In the genomic region with DNA sequence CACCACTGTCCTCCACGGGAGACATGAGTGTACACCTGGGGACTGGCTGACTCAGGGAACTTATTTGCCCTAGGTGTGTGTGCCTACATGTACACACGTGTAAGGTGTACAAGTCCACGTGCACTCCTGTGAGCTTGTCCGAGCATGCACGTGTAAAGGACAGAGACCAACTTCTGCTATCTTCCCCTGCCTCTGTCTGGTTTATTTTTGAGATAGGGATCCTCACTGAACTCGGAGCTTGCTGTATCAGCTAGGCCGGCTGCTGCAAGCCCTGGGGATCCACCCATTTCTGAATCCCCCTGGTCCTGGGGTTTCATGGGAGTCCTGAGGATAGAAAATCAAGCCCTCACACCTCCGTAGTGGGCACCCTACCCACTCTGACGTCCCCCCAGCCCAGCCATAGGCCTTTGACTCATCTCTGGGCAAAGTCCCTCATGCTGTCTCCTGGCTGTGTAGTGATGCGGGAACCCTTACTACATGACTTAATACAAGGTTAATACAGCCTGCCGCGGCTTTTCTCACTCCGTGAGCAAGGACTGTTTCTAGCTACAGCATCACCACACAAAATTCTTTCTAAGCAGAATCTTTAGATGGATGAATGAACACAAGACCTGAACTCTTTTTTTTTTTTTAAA, we compare ENCODE assay signal across 22 mouse cellular contexts. TPM values are rescaled to one million over a fixed set of nuclear protein-coding genes. Genes with fewer than 3 reads are reported as not detected.
A peak's percentile ranks its signal among the peaks of the same experiment; 100 is the strongest.
DNase-seq lines count a peak whose midpoint lies in the region; ATAC-seq and TF ChIP-seq lines count a peak whose summit lies in the region.
"Had no signal": no experiment of that assay in that cellular context is flagged by ENCODE, and none has a peak within 500 bp of the region (broad histone marks: within the 10 kb centered on the region; RNA-seq: fewer than 3 reads in every experiment).

No protein-coding gene starts in this region.

- no peaks in the 10 kb centered on the region for H3K4me1 ChIP-seq in kidney, postnatal 0 days (replicated peaks; ENCODE audit: insufficient read depth, low read length)
- peaks cover 2% of the 10 kb centered on the region; the same call in 1 of the 2 replicates for H3K4me1 ChIP-seq in liver, embryonic 11.5 days (replicated peaks; ENCODE audit: control insufficient read depth, insufficient read depth, low read length)
- peaks cover 4 to 10% of the 10 kb centered on the region in 2 experiments; a peak in 3 of 4 replicates for H3K4me1 ChIP-seq in liver, embryonic 14.5 days (replicated peaks; ENCODE audit: control insufficient read depth in 2 of 2, insufficient read depth in 2 of 2, low read length in 1 of 2)
- no peaks in the 10 kb centered on the region for H3K4me1 ChIP-seq in stomach, embryonic 14.5 days (ENCODE audit: control insufficient read depth, insufficient read depth, low read length)
- H3K4me1 ChIP-seq: forebrain, embryonic 15.5 days; hindbrain, embryonic 12.5 days had no signal

- H3K9ac ChIP-seq in kidney, postnatal 0 days (ENCODE audit: low read depth, low read length), result no peak overlapping the region
- H3K9ac ChIP-seq in liver, embryonic 11.5 days (ENCODE audit: low read depth, low read length), result no peak overlapping the region
- H3K9ac ChIP-seq in liver, embryonic 14.5 days (replicated peaks), result no peak overlapping the region
- no peak overlapping the region for H3K9ac ChIP-seq in stomach, embryonic 14.5 days (replicated peaks; ENCODE audit: low read depth, low read length)
- H3K9ac ChIP-seq: forebrain, embryonic 15.5 days; hindbrain, embryonic 12.5 days had no signal

- H3K4me3 ChIP-seq in kidney, postnatal 0 days (replicated peaks; ENCODE audit: low read depth, low read length), result no peak overlapping the region
- no peak overlapping the region for H3K4me3 ChIP-seq in liver, embryonic 11.5 days (ENCODE audit: low read depth, low read length)
- H3K4me3 ChIP-seq in liver, embryonic 14.5 days (ENCODE audit: insufficient read depth in 1 of 2, low read depth in 2 of 2, low read length in 2 of 2), result no peak overlapping the region
- no peak overlapping the region for H3K4me3 ChIP-seq in stomach, embryonic 14.5 days (ENCODE audit: low read depth, low read length)
- H3K4me3 ChIP-seq: forebrain, embryonic 15.5 days; heart, embryonic 10.5 days; hindbrain, embryonic 12.5 days had no signal

- no peaks in the 10 kb centered on the region for H3K9me3 ChIP-seq in kidney, postnatal 0 days (replicated peaks; ENCODE audit: low read length)
- no peaks in the 10 kb centered on the region for H3K9me3 ChIP-seq in liver, embryonic 11.5 days (ENCODE audit: control insufficient read depth, low read length)
- no peaks in the 10 kb centered on the region for H3K9me3 ChIP-seq in liver, embryonic 14.5 days (ENCODE audit: control insufficient read depth, low read length)
- H3K9me3 ChIP-seq in stomach, embryonic 14.5 days (ENCODE audit: control insufficient read depth, low read depth, low read length), result no peaks in the 10 kb centered on the region
- H3K9me3 ChIP-seq: forebrain, embryonic 15.5 days; heart, embryonic 10.5 days; hindbrain, embryonic 12.5 days had no signal

- no peak for TF ChIP-seq CTCF in kidney, postnatal 0 days (IDR thresholded peaks at IDR 0.05; ENCODE audit: low read depth)
- TF ChIP-seq CTCF in liver, embryonic 14.5 days (IDR thresholded peaks at IDR 0.05; ENCODE audit: low read depth), result no peak

- peak; percentile 81; the same call in 1 of the 2 replicates for ATAC-seq in kidney, postnatal 0 days (replicated peaks; ENCODE audit: low FRiP score, low read depth)
- peak; percentile 84 for ATAC-seq in liver, embryonic 11.5 days (replicated peaks; ENCODE audit: low FRiP score)
- peak; percentile 80 for ATAC-seq in liver, embryonic 14.5 days (ENCODE audit: insufficient read depth)
- 0 out of 2 replicates have a peak, but pooled peaks have one; percentile 28 for ATAC-seq in stomach, embryonic 14.5 days (ENCODE audit: insufficient number of reproducible peaks, insufficient read depth, low FRiP score, low read depth)
- ATAC-seq: forebrain, embryonic 15.5 days had no signal

- DNase-seq in kidney, postnatal 0 days (ENCODE audit: low spot score), result no peak
- no peak for DNase-seq in kidney, postnatal 25 days
- DNase-seq in liver, embryonic 11.5 days (ENCODE audit: low spot score), result no peak
- peak in 1 of 3 experiments; percentile 24 for DNase-seq in liver, embryonic 14.5 days (ENCODE audit: low read depth in 3 of 3, low spot score in 3 of 3)
- no peak for DNase-seq in frontal cortex, postnatal 14 days (ENCODE audit: low spot score in 2 of 2)
- DNase-seq in cerebellum, adult 18-20 months, result no peak
- DNase-seq: adrenal gland, adult 2 months; adrenal gland, postnatal 25 days; cerebellum, adult 2 months; cerebellum, postnatal 10 days; gastrocnemius, postnatal 10 days; heart, adult 18-20 months; heart, postnatal 10 days; heart, postnatal 4 days had no signal

- H3K27ac ChIP-seq in kidney, postnatal 0 days, result peak overlapping the region; percentile 25
- peak overlapping the region; percentile 45; the same call in 1 of the 2 replicates for H3K27ac ChIP-seq in liver, embryonic 11.5 days (ENCODE audit: low read depth, low read length)
- H3K27ac ChIP-seq in liver, embryonic 14.5 days, result no peak overlapping the region
- no peak overlapping the region for H3K27ac ChIP-seq in stomach, embryonic 14.5 days (ENCODE audit: low read length)
- H3K27ac ChIP-seq: forebrain, embryonic 15.5 days; heart, embryonic 10.5 days; hindbrain, embryonic 12.5 days had no signal

- no peak overlapping the region for H3K4me2 ChIP-seq in kidney, postnatal 0 days (ENCODE audit: low read length)
- H3K4me2 ChIP-seq in liver, embryonic 11.5 days, result peak overlapping the region; percentile 23
- no peak overlapping the region for H3K4me2 ChIP-seq in liver, embryonic 14.5 days (ENCODE audit: low read depth)
- no peak overlapping the region for H3K4me2 ChIP-seq in stomach, embryonic 14.5 days (replicated peaks; ENCODE audit: low read depth, low read length)
- H3K4me2 ChIP-seq: forebrain, embryonic 15.5 days; hindbrain, embryonic 12.5 days had no signal

- no peak for TF ChIP-seq EP300 in liver, embryonic 14.5 days (IDR thresholded peaks at IDR 0.05; ENCODE audit: low read depth)

- H3K27me3 ChIP-seq in kidney, postnatal 0 days (ENCODE audit: insufficient read depth, low read length), result no peaks in the 10 kb centered on the region
- no peaks in the 10 kb centered on the region for H3K27me3 ChIP-seq in liver, embryonic 11.5 days (replicated peaks; ENCODE audit: control insufficient read depth, insufficient read depth, low read length)
- no peaks in the 10 kb centered on the region for H3K27me3 ChIP-seq in liver, embryonic 14.5 days (ENCODE audit: control insufficient read depth, insufficient read depth, low read length)
- no peaks in the 10 kb centered on the region for H3K27me3 ChIP-seq in stomach, embryonic 14.5 days (ENCODE audit: control insufficient read depth, insufficient read depth, low read length)
- H3K27me3 ChIP-seq: CH12.LX; forebrain, embryonic 15.5 days; hindbrain, embryonic 12.5 days had no signal

- WGBS in kidney, postnatal 0 days, result 80% methylated on average over 13 of the region's 13 CpGs
- 64% methylated on average over 13 of the region's 13 CpGs for WGBS in liver, embryonic 11.5 days
- 56% methylated on average over 13 of the region's 13 CpGs for WGBS in liver, embryonic 14.5 days (ENCODE audit: insufficient replicate concordance)
- whole genome bisulfite sequencing in stomach, embryonic 14.5 days, result 87% methylated on average over 13 of the region's 13 CpGs

- H3K36me3 ChIP-seq in kidney, postnatal 0 days (ENCODE audit: insufficient read depth, low read length), result no peaks in the 10 kb centered on the region
- H3K36me3 ChIP-seq in liver, embryonic 11.5 days (ENCODE audit: control insufficient read depth, insufficient read depth, low read length), result no peaks in the 10 kb centered on the region; the same call in 1 of the 2 replicates
- no peaks in the 10 kb centered on the region for H3K36me3 ChIP-seq in liver, embryonic 14.5 days (replicated peaks; ENCODE audit: control insufficient read depth, insufficient read depth, low read depth)
- H3K36me3 ChIP-seq in stomach, embryonic 14.5 days (ENCODE audit: control insufficient read depth, insufficient read depth, low read length), result no peaks in the 10 kb centered on the region
- H3K36me3 ChIP-seq: forebrain, embryonic 15.5 days; hindbrain, embryonic 12.5 days had no signal

RNA-seq across cellular contexts. Expression of a gene that starts 48.3 kb away (rescaled TPM):
- 7.0 and 9.7 TPM in 2 replicates for polyA plus RNA-seq in kidney, postnatal 0 days (2015; fragmentation: Nextera tagmentation; extraction: Ambion mirVana)
- polyA plus RNA-seq in liver, embryonic 11.5 days (2014; fragmentation: Nextera tagmentation; extraction: Ambion mirVana), result 5.3 and 5.7 TPM in 2 replicates
- 1.2 TPM in 2 replicates for polyA plus RNA-seq in liver, embryonic 14.5 days (2012; rRNA removed)
- 0.36 and 0.62 TPM in 2 replicates for polyA plus RNA-seq in liver, embryonic 14.5 days (2014; fragmentation: Nextera tagmentation; extraction: Ambion mirVana)
- polyA plus RNA-seq in stomach, embryonic 14.5 days (2014; fragmentation: Nextera tagmentation; extraction: Ambion mirVana), result 2.4 and 4.4 TPM in 2 replicates

RNA-seq across cellular contexts. Expression of a gene that starts 48.4 kb away (rescaled TPM):
- polyA plus RNA-seq in kidney, postnatal 0 days (2015; fragmentation: Nextera tagmentation; extraction: Ambion mirVana), result 77.9 and 85.5 TPM in 2 replicates
- 26.4 and 28.8 TPM in 2 replicates for polyA plus RNA-seq in liver, embryonic 11.5 days (2014; fragmentation: Nextera tagmentation; extraction: Ambion mirVana)
- 10.2 and 10.5 TPM in 2 replicates for polyA plus RNA-seq in liver, embryonic 14.5 days (2012; rRNA removed)
- 13.1 TPM in 2 replicates for polyA plus RNA-seq in liver, embryonic 14.5 days (2014; fragmentation: Nextera tagmentation; extraction: Ambion mirVana)
- 52.7 and 53.6 TPM in 2 replicates for polyA plus RNA-seq in stomach, embryonic 14.5 days (2014; fragmentation: Nextera tagmentation; extraction: Ambion mirVana)

RNA-seq across cellular contexts. Expression of a gene that starts 55.5 kb away (rescaled TPM):
- polyA plus RNA-seq in kidney, postnatal 0 days (2015; fragmentation: Nextera tagmentation; extraction: Ambion mirVana), result 0.19 and 0.84 TPM in 2 replicates
- not detected in 2 replicates for polyA plus RNA-seq in liver, embryonic 11.5 days (2014; fragmentation: Nextera tagmentation; extraction: Ambion mirVana)
- polyA plus RNA-seq in liver, embryonic 14.5 days (2012; rRNA removed), result not detected in 2 replicates
- not detected in 2 replicates for polyA plus RNA-seq in liver, embryonic 14.5 days (2014; fragmentation: Nextera tagmentation; extraction: Ambion mirVana)
- polyA plus RNA-seq in stomach, embryonic 14.5 days (2014; fragmentation: Nextera tagmentation; extraction: Ambion mirVana), result not detected in 2 replicates
- polyA plus RNA-seq: adrenal gland, adult 2 months; cerebellum, adult 2 months; embryonic facial prominence, embryonic 11.5 days; forebrain, embryonic 11.5 days; forebrain, embryonic 15.5 days; heart, embryonic 10.5 days; heart, embryonic 14.5 days; hindbrain, embryonic 12.5 days had no signal

RNA-seq across cellular contexts. Expression of a gene that starts 58.8 kb away (rescaled TPM):
- 133 and 140 TPM in 2 replicates for polyA plus RNA-seq in kidney, postnatal 0 days (2015; fragmentation: Nextera tagmentation; extraction: Ambion mirVana)
- 45.7 and 46.8 TPM in 2 replicates for polyA plus RNA-seq in liver, embryonic 11.5 days (2014; fragmentation: Nextera tagmentation; extraction: Ambion mirVana)
- polyA plus RNA-seq in liver, embryonic 14.5 days (2012; rRNA removed), result 12.8 and 13.1 TPM in 2 replicates
- polyA plus RNA-seq in liver, embryonic 14.5 days (2014; fragmentation: Nextera tagmentation; extraction: Ambion mirVana), result 13.7 and 19.6 TPM in 2 replicates
- polyA plus RNA-seq in stomach, embryonic 14.5 days (2014; fragmentation: Nextera tagmentation; extraction: Ambion mirVana), result 157 and 159 TPM in 2 replicates

Comparison
In these comparisons a context has a peak if more than half of its experiments do, and no peak if none do; other contexts are left out.
1. H3K27ac ChIP-seq: peak in kidney, postnatal 0 days (single experiment) and liver, embryonic 11.5 days (single experiment); none in liver, embryonic 14.5 days (single experiment) and stomach, embryonic 14.5 days (single experiment).
2. ATAC-seq: peak in every context shown above with its lines; median percentile 84 in liver, embryonic 11.5 days; 81 in kidney, postnatal 0 days; 80 in liver, embryonic 14.5 days; 28 in stomach, embryonic 14.5 days.